Mouse (Mus musculus) ES-Bruce4 (cell line): ENCODE results near the gene Patj. TPM values are rescaled to one million over a fixed set of nuclear protein-coding genes. Genes with fewer than 3 reads are reported as not detected.

ENCODE experiments used
- H3K27ac ChIP-seq: 2 replicates; pipeline ENCODE4 v1.5.1; 2012; ENCODE audit warnings: low read length, inconsistent platforms; ENCODE audit not compliant: insufficient read depth
- H3K27me3 ChIP-seq: 2 replicates; pipeline ENCODE4 v1.6.1; 2012; ENCODE audit warnings: mild to moderate bottlenecking, low read length, inconsistent platforms; ENCODE audit not compliant: control insufficient read depth, poor library complexity, insufficient read depth, severe bottlenecking
- H3K36me3 ChIP-seq: 2 replicates; pipeline ENCODE4 v1.6.1; 2012; ENCODE audit warnings: inconsistent platforms, mild to moderate bottlenecking, low read length, moderate library complexity; ENCODE audit not compliant: control insufficient read depth, poor library complexity, insufficient read depth, severe bottlenecking
- H3K4me1 ChIP-seq: one replicate; pipeline ENCODE4 v1.8.1; 2011; ENCODE audit warnings: low read length; ENCODE audit not compliant: control insufficient read depth, insufficient read depth
- H3K4me3 ChIP-seq: 2 replicates; pipeline ENCODE4 v1.5.1; 2011; ENCODE audit warnings: low read depth, mild to moderate bottlenecking, low read length
- H3K9ac ChIP-seq: 2 replicates; pipeline ENCODE4 v1.6.1; 2012; ENCODE audit warnings: low read depth, mild to moderate bottlenecking, inconsistent platforms; ENCODE audit not compliant: poor library complexity, severe bottlenecking
- H3K9me3 ChIP-seq: replicated peaks from 2 replicates; pipeline ENCODE4 v1.6.1; 2012; ENCODE audit warnings: mild to moderate bottlenecking, low read length, inconsistent platforms; ENCODE audit not compliant: control insufficient read depth, poor library complexity, insufficient read depth, severe bottlenecking
- CTCF ChIP-seq: IDR thresholded peaks from one replicate; pipeline ENCODE4 v1.8.1; 2011; ENCODE audit warnings: low read depth, low read length
- EP300 ChIP-seq: IDR thresholded peaks from 2 replicates; pipeline ENCODE4 v1.6.1; 2011; ENCODE audit warnings: low read depth, low read length; ENCODE audit not compliant: insufficient read depth
- POLR2A ChIP-seq: IDR thresholded peaks from one replicate; pipeline ENCODE4 v1.8.1; 2011; ENCODE audit warnings: low read length; ENCODE audit not compliant: insufficient read depth
- polyA plus RNA-seq: library from polyadenylated mRNA; stranded (reverse); fragments of >200 nt; gene quantifications from 2 replicates; pipeline ENCODE4 v1.2.4, GENCODE M21; 2011; ENCODE audit warnings: low read depth; ENCODE audit not compliant: missing spikeins, insufficient read depth, insufficient read length

Gene Patj
- polyA plus RNA-seq, 1 experiment: 62.7 TPM

GRCm38 (mm10) chr4:98439261-98440005 is 43.8 kb downstream of the Patj start:
- Histone ChIP-seq H3K27me3 (no peaks in the 10 kb centered on the region), H3K36me3 (no peaks in the 10 kb centered on the region), H3K9ac (no peak overlapping the region), H3K4me1 (no peaks in the 10 kb centered on the region), H3K27ac (no peak overlapping the region), H3K9me3 (no peaks in the 10 kb centered on the region), H3K4me3 (no peak overlapping the region)
- TF ChIP-seq POLR2A: no peak
- no peak for TF ChIP-seq CTCF
- no peak for TF ChIP-seq EP300

GRCm38 (mm10) chr4:98441248-98441647 is 45.7 kb downstream of the Patj start:
- Histone ChIP-seq H3K27me3 (no peaks in the 10 kb centered on the region), H3K36me3 (no peaks in the 10 kb centered on the region), H3K27ac (no peak overlapping the region), H3K4me3 (no peak overlapping the region), H3K4me1 (no peaks in the 10 kb centered on the region), H3K9me3 (no peaks in the 10 kb centered on the region), H3K9ac (no peak overlapping the region)
- no peak for TF ChIP-seq POLR2A
- TF ChIP-seq CTCF: no peak
- no peak for TF ChIP-seq EP300

DNA sequence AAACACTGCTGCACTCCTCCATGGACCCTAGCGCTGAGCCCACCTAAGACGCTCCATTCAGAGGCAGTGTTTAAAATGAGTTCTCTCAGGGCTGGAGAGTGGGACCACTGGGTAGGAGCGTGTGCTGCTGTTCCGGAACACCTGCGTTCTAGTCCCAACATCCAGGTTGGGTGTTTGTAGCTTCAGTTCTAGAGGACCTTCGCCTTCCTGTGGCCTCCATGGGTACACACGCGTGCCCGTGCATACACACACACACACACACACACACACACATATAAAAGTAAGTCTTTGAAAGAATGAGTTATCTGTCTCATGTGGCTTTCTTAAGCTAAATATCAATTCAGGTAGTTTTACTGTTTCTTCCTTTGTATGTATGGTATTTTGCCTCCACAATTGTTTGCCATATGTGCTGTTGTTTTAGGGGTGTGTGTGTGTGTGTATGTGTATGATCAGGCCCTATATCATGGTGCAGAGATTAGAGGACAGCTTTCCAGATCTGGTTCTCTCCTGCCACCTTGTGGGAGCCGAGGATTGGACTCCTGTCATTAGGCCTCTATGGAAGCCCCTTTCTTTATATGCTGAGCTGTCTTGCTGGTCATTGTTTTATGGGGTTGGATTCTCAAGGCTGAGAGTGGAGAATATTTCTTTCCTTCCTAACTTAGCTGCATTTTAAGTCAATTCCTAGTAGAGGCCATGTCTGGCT is 49.0 kb downstream of the Patj start:
- H3K36me3 ChIP-seq: no peaks in the 10 kb centered on the region
- TF ChIP-seq CTCF (peak; percentile 13), POLR2A (no peak), EP300 (no peak)
- no peaks in the 10 kb centered on the region for H3K27me3 ChIP-seq
- no peaks in the 10 kb centered on the region for H3K9me3 ChIP-seq
- no peak overlapping the region for H3K9ac ChIP-seq
- H3K27ac ChIP-seq: no peak overlapping the region
- no peaks in the 10 kb centered on the region for H3K4me1 ChIP-seq
- H3K4me3 ChIP-seq: no peak overlapping the region

DNA sequence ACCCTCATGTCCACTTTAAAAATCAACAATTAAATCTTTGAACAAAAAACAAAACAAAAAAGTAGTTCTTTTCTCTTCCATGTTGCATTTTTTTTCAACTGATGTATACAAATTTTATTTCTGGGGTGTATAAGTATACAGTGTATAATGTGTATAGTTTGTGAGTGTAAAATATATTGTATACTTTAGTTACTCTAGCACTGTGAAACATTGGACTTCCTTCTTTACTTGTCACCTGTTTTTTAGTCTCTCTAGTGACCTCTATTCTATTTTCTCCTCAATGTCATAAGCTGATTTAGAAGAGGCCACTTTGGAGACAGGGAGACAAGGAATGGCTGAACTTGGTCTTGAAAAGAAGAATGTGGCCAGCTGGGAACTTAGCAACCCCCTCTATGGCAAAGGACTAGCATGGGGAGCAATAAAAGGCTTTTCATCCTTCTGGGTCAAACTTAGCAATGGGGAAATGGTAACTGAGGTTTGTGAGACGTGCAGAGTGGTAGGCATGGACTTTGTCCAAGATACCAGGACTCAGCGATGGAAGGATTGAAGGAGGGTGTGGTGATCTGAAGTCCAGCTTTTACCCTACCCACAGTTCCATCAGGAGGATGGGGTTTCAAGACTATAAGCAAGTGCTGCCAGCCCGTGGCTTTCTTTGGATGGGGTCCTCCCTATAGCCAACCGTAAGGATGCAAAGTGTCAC is 54.1 kb downstream of the Patj start:
- Histone ChIP-seq H3K4me3 (no peak overlapping the region), H3K9ac (no peak overlapping the region), H3K4me1 (no peaks in the 10 kb centered on the region), H3K27me3 (no peaks in the 10 kb centered on the region), H3K36me3 (no peaks in the 10 kb centered on the region), H3K27ac (no peak overlapping the region), H3K9me3 (no peaks in the 10 kb centered on the region)
- TF ChIP-seq POLR2A (no peak), CTCF (no peak), EP300 (no peak)

DNA sequence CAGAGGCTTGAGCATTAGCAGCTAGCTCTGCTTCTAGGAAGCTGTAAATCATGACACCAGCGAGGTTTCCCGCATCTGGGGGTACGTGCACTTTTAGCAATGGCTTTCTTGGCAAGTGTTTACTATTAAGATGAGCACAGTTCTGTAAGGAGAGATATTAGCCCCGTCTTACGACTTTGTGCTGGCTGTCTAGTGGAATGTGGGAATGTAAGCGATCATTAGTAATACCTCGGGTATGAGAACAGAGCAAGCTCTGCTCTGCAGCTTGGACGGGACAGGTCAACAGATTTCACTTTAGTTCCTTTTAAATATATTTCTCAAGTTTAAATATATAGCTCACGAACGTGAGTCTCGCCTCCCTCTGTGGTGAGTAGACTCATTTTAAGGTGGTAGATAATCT is 54.7 kb downstream of the Patj start:
- Histone ChIP-seq H3K4me1 (no peaks in the 10 kb centered on the region), H3K9me3 (no peaks in the 10 kb centered on the region), H3K27ac (no peak overlapping the region), H3K36me3 (no peaks in the 10 kb centered on the region), H3K4me3 (no peak overlapping the region), H3K27me3 (no peaks in the 10 kb centered on the region), H3K9ac (no peak overlapping the region)
- no peak for TF ChIP-seq POLR2A
- no peak for TF ChIP-seq EP300
- no peak for TF ChIP-seq CTCF

DNA sequence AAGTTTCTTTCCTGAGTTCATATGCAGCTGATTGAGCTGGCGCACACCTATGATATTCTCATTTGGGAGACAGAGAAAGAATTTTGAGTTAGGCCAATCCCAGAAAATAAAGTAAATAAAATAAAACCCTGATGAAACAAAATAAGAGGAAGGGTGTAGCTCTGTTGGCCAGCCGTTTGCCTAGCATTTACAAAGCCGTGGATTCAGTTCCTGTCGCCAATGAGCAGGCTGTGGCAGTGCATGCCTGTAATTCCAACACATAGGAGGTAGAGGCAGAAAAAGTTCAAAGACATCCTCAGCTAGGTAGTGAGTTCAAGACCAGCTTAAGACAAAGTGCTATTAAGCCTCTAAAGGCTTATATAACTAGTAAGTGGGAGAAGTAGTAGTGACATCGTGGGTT is 55.2 kb downstream of the Patj start:
- H3K9me3 ChIP-seq: no peaks in the 10 kb centered on the region
- no peak overlapping the region for H3K27ac ChIP-seq
- no peaks in the 10 kb centered on the region for H3K36me3 ChIP-seq
- no peak overlapping the region for H3K9ac ChIP-seq
- no peaks in the 10 kb centered on the region for H3K27me3 ChIP-seq
- no peak overlapping the region for H3K4me3 ChIP-seq
- TF ChIP-seq CTCF (no peak), POLR2A (no peak), EP300 (no peak)
- H3K4me1 ChIP-seq: no peaks in the 10 kb centered on the region
